Mouse (Mus musculus): ENCODE measurements around the gene Prkch.

DNA sequence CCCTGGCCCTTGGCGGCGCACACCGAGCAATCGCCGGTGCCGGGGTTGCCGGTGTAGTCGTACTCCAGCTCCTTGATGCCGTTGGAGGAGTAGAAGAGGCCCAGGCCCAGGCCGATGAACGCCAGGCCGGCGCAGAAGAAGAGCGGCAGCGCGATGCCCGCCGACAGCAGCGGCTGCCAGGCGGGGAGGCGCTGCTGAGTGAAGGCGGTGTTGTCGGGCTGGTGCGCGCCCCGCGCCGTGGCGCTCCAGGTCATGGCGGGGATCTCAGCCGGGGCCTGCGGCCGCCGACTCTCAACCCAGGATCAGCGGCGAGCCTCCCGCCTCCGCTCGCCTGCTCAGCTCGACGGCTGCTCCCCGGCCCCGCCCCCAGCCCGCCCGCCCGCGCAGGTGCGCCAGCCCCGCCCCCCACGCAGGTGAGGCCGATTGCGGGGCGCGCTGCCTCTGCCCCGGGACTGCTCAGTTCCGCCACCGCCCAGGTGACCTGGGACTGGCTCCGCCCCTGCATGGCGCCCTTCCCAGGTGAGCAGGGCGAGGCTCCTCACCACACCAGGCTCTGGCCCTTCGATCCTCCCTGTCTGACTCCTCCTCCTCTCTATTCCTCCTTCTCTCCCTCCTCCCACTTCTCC is 38.4 kb upstream of the Prkch start, which contains the start of gene Tmem30b:
- no peak; the same call in 1 of the 2 replicates for TF ChIP-seq CTCF (IDR thresholded peaks at IDR 0.05; ENCODE audit: low read depth)
- TF ChIP-seq EP300 (optimal IDR thresholded peaks at IDR 0.05): no peak

Measured in stomach, postnatal 0 days (tissue).